Mouse (Mus musculus): Measurements from ENCODE around the gene Afap1.

Afap1 gene

GRCm38 (mm10) chr5:35980542-35980941, 87.4 kb downstream of the Afap1 start:
- DNase-seq = no peak

- no peak for DNase-seq
Measured at GRCm38 (mm10) chr5:35981341-35981740, 88.2 kb downstream of the Afap1 start.

DNA sequence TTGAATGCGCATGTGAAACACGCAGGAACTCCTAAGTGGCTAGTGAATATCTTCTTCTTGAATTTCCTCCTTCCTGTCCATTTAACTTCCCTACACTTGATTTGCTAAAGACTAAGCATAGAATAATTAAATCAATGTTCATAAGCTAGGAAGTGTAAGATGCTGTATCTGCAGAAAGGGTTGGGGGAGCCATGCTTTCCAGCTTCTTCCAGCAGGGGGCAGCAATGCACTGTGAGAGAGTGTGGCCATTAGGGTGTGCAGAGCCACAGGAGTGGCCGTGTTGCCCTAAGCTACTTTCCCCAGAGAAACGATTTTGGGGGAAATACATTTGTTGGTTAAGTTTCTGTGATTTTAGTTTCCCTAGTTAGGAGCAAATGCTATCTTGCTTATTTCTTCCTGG, 88.9 kb downstream of the Afap1 start:
- peak; percentile 77 for DNase-seq

- no peak for DNase-seq
Measured at GRCm38 (mm10) chr5:35985611-35986010, 92.5 kb downstream of the Afap1 start.

DNA sequence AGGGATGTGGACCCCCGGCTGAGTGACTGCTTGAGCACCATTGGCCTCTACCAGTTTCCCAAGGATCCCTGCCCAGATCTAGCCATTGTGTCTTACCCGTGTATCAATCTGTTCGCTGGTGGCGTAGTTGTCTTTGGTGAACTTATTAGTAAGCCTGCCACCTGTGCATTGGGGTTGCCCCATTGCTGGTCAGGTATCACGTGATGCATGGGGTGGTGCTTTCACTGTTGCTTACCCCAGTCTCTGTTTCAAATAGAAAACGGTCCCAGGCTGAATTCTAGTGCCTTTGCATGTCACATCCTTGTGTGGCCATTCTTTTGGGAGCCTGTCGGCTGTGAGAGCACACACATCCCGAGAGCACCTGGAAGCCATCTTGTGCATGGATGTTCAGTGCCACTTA, 95.0 kb downstream of the Afap1 start:
- no peak for DNase-seq

DNA sequence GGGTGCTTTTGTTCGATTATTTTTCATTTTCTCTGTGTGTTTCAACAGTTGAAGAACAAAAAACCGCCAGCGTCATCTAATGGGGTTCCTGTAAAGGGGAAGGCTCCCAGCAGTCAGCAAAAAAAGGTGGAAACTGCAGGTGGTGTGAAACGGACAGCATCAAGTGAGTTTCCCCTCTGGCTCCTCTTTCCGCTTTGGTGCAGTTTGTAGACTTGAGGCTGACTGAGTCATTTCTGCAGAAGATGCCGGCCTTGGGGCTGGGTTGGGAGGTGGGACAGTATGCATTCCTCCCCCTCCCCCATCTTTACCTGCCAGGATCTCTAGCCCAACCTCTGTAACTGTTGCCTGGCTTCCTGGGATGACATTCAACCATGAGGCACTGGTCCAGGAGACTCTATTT, 96.4 kb downstream of the Afap1 start:
- DNase-seq = no peak

GRCm38 (mm10) chr5:35989986-35990735, 97.0 kb downstream of the Afap1 start:
- no peak for DNase-seq

GRCm38 (mm10) chr5:36003797-36004196, 110.7 kb downstream of the Afap1 start:
- no peak for DNase-seq

- DNase-seq = no peak
Measured at GRCm38 (mm10) chr5:36006106-36006505, 113.0 kb downstream of the Afap1 start.

DNA sequence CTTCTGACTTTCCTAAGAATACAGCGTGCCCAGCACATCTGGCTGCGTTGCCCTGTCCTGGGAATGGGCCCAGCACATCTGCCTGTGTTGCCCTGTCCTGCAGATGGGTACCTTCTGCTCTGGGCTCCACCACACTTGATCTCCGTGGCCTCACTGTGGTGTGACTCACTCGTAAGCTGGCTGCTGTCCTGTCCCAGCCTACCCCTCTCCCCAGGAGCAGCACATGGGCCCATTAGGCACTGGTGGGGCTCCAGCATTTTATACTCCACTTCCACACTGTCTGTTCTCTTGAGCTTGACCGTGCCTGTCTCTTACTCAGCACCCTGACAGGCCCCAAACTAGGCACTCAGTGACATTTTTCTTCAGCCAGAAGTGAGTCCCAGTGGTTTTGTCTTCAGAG, 113.5 kb downstream of the Afap1 start:
- no peak for DNase-seq

DNA sequence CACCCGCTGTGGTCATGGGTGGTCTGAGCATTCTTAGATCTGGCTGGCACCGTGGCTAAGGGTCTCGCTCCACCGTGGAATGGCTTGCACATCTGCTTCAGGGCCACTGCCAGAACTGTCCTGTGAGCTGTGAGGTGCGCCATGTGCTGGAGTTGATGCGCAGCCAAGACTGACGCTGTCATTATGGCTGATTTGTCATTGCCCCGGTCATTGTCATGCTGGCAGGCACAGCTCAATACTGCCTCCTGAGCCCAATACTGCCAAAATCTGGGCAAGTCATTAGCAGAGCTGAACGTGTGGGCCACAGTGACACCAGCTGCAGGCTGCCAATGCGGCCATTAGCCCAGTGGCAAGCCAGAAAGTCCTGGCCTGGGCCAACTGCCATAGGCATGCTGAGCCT, 114.5 kb downstream of the Afap1 start:
- DNase-seq = no peak

GRCm38 (mm10) chr5:36009405-36009804, 116.3 kb downstream of the Afap1 start:
- DNase-seq = no peak

DNA sequence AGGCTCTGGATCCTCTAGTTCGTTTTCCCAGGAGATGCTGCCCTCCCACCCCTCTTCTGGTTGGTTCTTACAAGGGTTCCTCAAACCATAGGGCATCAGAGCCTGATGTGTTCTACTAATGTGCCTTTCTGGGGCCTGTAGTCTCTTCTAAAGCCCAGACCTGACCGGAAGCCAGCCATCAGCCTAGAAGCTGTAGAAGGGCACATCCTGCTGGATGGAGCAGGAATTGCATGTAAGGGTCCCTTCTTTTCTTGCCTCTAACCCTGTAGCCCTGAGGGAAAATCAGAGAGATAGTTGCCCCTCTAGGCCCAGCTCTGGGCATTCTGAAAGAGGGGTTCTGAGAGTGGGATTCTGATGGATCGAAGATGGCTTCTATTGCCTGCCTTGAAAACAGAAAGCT, 125.2 kb downstream of the Afap1 start:
- DNase-seq = no peak

GRCm38 (mm10) chr5:36021091-36021490, 128.0 kb downstream of the Afap1 start:
- no peak for DNase-seq

- no peak for DNase-seq
Measured at GRCm38 (mm10) chr5:36022361-36022760, 129.2 kb downstream of the Afap1 start.

DNA sequence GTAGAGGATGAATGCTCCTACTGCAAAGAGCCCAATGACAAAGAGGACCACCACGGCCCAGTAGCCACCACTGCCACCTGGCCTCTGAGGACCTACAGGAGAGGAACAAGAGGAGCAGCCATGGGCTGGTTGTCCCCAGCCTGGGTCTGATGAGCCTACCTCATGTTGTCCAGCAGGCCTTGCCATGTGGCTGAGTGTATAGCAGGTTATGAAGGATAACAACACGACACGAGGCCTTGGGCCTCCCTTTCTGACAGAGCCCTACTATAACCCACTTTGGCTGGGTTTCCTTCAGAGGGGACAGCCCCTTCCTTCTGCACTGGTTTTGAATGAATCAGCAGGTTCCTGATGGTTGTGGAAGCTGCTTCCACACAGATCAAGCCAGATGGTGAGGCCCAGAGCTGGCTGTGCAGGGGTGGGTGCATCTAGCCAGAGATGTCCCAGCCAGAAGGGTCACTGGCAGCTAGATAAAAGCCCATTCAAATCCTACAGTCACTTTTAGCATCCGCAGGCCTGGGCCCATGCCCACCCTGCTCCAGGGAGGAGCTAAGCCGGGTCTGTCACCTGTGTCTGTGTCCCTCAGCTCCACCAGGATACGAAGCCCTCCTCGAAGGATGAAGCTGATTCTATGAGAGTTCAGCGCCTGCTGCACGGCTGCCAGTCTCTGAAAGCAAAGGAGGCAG, 131.0 kb downstream of the Afap1 start:
- DNase-seq = no peak

GRCm38 (mm10) chr5:36025076-36025475, 132.0 kb downstream of the Afap1 start:
- no peak for DNase-seq

GRCm38 (mm10) chr5:36033531-36034426, 140.7 kb downstream of the Afap1 start:
- peak; percentile 24 for DNase-seq

DNA sequence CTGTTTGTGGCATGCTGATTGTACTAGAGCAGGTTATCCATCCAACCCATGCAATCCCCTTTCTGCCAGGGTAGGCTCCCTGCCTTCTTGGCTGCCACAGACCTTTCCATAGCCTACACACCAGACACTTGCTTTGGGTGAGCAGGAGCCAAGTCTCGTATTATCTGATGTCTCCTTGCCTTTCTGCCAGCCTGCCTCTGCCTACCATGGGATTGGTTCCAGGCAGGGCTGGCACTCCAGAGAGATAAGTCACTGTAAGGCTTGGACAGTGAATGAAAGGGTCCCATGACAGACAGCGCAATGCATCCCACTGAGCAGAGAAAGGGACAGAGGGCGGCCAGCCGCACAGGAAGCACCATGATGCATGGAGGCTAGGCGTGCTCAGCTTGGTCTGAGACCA, 146.5 kb downstream of the Afap1 start:
- no peak for DNase-seq

GRCm38 (mm10) chr5:36040398-36041235, 147.5 kb downstream of the Afap1 start:
- DNase-seq = no peak

- no peak for DNase-seq
Measured at GRCm38 (mm10) chr5:36041236-36041562, 148.1 kb downstream of the Afap1 start.

DNA sequence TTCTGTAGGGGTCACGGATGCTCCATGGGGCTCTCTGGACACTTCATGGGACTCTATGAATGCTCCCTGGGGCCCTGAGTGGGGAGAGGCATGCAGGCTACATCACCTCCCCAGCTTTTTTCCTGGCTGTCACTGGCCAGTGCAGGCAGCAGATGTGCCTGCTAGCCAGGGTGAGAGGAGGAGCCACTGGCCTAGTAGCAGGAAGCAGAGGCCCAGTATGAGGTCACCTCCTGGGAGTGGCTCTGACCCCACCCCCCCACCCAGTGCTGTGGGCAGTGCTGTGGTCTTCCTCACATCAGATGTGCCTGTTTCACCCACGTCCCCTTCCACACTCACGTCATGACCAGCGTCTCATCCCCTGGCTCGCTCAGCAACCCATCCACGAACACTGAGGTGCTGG, 148.6 kb downstream of the Afap1 start:
- no peak for DNase-seq

DNA sequence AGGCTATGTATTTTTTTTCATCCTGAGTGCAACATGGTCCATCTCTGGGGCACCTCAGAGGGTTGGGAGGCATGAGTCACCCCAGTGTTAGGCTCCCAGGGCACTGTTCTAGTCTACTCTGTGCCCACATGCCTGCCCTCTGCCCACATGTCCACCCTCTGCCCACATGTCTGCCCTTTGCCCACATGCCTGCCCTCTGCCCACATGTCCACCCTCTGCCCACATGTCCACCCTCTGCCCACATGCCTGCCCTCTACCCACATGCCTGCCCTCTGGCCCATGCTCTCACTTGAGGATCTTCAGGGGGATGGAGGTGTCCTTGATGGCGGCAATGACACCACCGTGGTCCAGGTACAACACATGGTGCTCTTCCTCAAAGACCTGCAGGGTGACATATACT, 150.0 kb downstream of the Afap1 start:
- peak; percentile 6 for DNase-seq

Measured in kidney, adult 18-20 months (tissue).